Mouse (Mus musculus) lung, postnatal 10 days (tissue): ENCODE measurements around the gene Npc2.
A peak's percentile ranks its signal among the peaks of the same experiment; 100 is the strongest.

ENCODE experiments used
- DNase-seq: peaks from one replicate; pipeline ENCODE4 v3.0.0; 2021

Gene Npc2

DNA sequence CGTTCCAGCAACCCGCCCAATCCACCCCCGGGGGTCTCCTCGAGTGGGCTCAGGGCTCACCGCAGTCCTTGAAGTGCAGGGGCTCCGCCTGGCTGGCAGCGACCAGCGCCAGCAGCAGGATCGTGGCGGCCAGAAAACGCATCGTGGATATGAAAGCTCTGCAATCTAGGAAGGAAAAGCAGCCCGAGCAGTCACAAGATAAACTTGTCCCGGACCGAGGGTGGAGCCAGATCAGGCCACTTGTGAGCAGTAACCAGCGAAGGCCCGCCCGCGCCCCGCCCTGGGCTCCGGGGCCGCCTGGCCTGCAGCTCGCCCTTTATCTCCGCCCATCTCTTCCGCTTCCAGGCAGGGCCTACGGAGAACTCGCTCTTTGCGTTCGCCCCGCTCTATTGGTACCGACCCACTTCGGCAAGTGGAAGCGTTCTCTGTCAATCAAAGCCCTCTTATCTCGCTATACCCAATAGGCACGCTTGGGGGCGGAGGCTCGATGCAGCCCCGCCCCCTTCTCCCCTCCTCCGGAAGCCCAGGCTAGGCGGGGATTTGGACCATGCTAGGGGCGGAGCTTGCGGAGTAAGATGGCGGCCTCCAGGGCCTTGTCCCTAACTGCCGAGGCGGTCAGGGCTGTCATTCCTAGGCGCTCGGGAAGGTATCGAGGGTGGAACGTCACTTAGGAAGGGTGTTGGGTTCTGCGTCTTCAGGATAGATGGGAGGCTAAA is at the start of gene Npc2, which contains the start of gene Isca2:
Gene Npc2, minus strand, starts transcription at position 427 of the 716 bp plus-strand sequence.
Gene Isca2, plus strand, starts transcription at position 526 of the 716 bp plus-strand sequence.
- peak; percentile 99 for DNase-seq

DNA sequence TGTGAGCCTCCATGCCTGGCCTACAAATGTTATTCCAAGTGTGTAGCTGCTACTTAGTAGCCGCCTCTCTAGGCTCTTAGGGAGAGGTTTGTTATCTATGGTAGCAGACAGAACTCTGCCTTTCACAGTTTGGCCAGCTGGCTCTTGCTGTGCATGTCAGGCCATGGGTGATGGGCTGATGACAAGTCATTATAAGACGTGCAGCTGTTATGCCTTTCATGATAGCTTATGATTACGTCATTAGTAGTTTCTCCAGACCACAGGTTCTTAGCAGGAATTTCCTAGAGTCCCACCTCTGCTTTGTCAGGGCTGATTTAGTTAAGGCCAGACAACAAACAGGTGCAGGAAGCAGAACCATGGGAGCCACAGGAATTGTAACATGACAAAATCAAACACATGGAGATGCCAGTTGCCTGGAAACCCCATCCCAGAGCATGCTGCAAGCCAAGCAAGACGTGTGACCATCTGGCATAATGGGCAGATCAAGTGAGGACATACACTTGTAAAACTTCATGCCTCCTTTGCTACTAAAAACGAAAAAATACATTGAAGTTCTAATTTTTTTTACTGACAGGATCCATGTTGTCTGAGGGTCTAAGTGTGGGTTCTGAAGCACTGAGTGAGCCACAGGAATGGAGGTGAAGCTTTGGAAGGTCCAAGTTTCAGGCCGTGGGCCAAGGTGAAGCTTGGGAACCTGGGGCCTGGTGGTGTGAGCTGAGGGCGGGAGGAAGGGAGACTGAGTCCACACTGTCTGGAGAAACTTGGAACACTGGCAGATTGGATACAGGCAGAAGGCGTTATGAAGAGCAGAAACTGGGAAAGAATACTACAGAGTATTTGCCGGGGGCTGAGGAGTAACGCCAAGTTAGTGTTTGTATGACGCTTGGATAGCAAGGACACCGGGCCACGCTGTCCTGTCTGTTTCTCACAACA is 46.5 kb upstream of the Npc2 start:
- peak; percentile 65 for DNase-seq

DNA sequence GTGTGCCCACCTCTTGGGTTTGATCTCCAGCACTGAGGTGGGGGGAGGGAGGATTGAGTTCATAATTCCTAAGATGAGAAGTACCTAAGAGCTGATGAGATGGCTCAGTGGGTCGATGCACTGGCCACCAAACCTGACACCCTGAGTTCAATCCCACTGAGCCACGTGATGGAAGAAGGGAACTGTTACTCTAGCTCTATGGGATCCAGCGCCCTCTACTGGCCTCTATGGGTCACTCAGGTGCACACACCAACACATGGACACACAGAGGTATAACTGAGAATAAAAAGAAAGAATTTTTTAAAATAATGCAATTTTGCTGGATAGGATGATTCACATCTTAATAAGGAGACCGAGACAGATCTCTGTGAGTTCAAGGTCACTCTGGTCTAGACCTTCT is 45.5 kb upstream of the Npc2 start:
- DNase-seq = no peak

DNA sequence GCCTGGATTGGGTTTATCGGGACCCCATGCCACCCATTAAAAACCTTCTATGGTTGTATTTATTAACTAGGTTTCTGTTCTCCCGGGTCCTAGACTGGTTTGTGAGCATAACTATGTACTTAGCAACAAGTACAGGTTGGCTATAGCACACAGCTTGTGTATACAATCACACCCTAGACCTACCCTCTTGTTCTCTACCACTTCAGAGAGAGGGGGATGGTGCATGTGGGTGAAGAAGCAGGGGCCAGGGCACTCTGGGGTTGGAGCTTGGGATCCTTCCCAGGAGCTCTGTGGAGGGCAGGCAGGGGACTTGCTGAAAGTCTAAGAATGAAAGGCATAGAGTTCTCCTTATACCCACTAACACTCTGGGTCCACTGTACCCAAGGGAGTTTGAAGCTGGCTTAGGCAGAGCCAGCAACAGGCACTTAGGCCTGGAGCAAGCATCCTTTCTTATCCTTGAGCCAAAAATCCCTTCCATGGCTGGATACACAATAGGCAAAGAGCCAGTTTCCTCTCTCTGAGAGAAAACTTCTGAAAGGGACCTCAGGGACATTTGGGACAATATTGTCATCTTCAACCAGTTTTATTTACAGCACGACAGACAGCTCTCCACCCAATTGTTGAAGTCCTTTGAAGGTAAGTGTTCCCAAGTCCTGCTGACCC is 41.8 kb upstream of the Npc2 start:
- DNase-seq = peak; percentile 32

DNA sequence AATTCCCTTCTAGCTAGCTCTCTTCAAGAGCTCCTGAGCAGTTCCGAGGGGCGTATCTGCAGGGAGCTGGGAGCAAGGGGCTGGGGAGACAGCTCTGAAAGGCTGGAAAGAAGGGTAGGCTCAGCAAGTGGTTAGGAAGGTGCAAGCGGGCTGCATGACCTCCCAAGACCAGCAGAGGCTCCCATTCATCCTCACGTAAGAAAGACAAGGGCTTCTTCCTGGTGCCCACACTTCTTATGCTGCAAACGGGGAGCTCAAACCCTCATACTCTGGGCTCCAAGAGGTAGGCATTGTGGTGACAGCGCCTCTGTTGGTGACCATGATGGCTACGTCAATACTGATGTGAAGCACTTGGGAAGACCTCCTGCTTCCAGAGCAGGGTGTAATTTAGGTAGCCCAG is 40.8 kb upstream of the Npc2 start:
- DNase-seq = peak; percentile 33

DNA sequence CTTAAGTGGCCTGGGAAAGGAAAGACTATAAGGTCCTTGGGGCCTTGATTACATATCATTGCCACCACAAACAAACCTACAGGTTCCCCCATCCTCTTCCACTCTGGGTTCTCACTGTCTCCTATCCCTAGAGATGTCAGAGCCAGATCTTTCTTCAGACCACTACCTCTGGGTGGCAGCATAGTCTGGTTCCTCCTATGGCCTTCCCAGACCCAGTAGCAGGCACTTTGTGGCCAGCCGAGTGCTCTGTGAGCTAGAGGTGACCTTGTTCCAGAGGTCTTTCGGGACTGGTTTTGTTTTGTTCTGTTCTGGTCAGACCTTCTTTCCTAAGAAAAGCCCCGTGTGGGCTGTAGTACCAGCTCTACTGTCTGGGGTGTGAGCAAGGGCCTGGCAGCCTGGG is 39.1 kb upstream of the Npc2 start:
- DNase-seq = peak; percentile 55

DNA sequence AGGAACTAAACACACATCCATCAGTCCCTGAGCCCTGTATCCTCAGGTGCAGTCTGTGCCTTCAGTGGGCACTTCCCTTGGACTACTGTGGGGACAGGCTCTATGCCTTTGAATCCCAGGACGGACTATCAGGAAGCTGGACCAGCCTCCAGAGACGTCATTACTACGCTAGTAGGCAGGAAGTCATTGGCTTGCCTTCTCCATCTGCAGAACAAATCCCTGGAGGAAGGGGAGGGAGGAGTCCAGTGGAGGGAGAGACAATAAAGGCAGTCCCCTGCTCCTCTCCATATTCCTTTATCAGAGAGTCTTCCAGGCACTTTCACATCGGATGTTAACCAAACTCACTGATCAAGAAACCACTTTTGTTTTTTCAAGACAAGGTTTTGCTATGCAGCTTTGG is 38.6 kb upstream of the Npc2 start:
- DNase-seq = peak; percentile 40

DNA sequence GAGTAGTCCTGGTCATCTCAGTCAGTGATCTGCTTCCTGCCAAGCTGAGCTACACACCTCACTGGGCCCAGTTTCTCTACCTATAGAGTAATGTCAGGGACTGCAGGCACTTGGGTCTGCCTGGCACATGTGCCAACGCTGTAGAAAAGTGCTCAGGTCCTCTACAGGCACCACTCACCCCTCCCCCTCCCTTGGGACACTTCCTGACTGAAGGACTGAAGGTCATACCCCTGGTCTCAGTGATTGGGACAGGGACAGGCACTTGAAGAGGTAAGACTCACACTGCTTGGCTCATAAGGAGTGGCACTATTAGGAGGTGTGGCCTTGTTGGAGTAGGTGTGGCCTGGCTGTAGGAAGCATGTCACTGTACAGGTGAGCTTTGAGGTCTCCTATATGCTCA is 37.9 kb upstream of the Npc2 start:
- peak; percentile 20 for DNase-seq

DNA sequence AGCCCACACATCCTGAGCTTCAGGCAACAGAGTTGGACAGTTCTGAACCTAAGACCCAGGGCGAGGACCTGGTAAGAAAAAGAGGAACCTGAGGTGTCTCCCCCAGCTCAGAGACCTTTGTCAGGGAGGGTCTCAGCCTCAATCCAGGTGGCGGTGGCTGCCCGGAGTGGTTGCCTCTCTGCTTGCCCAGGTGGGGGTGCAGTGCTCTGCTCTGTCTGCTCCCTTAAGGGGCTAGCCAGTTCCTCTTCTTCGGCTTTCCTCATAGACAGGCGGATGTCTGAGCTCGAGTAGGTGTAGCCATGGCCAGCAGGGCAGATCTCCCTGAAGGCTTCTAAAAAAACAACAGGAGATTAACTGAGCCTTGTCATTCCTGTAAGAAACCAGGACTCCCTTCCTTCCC is 36.1 kb upstream of the Npc2 start:
- DNase-seq = no peak

DNA sequence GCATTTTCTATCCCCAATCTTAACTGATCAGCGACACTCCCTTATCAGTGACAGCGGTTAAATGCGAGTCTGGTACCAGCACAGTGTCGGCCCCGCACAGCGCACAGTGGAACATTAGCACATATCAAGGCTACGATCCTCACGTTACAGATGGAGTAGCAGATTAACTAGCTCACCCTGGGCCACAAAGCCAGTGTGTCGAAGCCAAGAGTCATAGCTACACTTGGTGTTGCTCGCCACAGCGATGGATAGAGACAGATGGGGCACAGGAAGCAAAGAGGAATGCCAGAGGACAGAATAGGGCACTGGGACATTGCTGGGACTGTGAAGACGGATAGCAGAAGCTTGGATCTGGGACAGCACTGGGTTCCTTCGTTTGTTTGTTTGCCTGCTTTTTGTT is 34.4 kb upstream of the Npc2 start:
- no peak for DNase-seq

DNA sequence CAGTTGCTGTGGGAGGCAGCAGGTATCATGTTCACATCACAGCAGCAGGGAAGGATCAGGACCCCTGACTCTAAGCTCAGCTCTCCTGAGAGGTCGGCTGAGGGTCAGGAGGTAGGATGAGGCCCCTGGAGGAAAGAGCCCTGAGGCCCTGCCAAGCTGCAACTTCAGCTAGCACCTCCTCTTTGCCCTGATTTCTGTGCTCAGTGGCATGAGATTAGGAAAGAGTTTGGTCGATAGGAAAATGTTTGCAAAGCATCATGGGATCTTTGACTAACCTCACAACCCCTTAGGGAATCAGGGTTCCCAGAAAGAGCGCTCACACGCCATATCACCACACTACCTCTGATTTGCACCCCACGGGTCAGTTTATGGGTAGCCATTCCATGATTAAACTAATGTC is 33.8 kb upstream of the Npc2 start:
- no peak for DNase-seq

DNA sequence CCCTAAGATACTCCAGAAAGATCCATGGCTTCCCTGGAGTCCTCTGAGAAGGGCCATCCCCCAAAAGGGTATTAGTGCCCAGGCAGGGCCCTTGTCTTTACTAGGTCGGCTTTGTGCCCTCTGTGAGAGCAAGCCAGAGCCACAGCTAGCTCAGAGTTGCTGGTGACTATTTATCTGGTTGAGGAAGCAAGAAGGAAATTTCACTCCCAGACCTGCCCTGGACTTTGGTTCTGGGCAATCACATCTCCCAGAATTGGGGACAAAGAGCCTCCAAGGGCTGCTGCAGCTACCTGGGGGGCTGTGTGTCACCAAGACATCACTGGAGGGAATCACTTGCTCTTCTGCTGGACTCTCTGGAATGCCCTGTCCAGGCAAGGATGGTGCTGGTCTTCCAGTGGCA is 33.1 kb upstream of the Npc2 start:
- no peak for DNase-seq

DNA sequence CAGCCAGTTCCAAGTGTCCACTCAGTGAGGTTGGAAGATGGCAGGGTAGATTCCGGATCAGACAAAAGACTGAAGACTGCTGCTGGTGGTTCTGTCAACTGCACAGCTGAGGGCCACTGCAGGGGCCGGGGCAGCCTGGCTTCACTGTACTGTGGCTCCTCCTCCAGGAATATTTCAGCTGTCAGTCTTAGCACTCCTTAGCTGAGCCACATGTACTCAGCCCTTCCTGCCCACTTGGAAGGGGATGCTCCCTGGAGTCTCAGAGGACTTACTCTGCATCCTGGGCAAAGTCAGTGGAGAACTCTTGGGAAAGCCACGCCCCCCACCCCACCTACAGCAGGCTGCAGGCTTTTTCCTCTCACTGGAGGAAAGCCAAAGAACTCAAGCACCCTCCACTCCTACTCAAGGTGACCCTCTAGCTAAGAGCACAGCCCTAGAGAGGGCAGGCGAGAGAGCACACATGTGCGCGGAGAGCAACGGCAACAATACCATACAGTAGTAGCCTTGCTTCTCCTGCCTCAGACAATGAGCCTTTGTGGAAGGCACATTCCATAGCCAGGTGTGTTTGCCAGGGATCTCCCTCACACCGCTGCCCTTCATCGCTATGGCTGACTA is 32.4 kb upstream of the Npc2 start:
- peak; percentile 87 for DNase-seq

DNA sequence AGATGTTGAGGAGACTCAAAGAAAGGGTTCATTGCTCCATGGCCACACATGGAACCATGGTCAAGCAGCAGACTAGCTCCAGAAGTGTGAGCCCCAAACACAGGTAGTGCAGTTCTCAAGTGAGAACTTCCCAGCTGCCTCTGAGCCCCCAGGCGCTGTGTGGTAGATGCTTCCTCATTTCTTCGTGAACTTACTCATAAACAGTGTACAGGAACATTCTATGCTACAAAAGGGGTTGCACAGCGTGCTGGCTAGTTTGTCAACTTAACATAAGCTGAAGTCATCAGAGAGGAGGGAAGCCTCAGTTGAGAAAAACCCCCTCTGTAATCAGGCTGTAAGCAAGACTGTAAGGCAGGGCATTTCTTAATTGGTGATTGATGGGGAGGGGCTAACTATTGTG is 29.7 kb upstream of the Npc2 start:
- no peak for DNase-seq

DNA sequence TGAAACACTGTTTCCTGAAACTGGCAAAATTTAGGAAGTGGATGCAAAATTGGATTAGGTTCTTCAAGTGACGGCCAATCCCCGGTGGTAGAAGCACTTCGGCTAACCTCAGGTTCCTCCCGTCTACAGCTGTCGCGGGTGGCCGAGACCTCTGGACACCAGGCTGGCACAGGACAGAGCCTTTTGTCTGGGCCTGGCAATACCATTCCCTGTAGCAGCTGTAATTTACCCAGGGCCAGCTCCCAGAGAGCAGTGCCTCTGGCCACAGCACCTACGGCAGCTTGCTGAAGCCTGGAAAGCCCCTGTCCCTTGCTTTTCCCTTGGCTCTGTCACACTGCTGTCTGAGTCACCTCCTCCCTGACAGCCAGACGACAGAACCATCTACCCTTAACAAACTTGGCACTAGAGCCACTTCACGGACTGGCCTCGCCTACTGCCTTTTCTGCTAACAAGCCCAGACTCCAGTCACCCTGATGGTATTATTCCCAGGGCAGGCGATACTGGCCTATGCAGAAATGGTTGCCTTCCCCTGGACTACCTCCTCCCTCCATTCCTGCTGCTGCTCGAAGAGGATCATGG is 28.7 kb upstream of the Npc2 start:
- no peak for DNase-seq

DNA sequence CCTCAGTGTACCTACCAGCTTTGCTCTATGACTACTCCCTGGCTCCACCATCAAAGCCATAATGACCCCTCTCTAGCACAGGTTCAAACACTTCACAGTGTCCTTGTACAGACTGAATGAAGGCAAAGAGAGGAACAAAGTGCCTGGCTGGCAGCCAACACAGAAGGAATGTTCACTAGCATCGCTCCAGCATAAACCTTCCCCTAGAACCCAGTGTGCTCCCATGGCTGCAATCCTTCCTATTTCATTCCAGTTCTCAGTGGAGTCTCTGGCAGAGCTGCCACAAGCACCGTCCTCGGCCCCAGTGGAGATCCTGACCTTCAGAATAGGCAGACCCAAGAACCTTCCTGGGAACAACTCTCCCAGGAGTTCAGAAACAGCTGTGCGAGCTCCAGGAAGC is 27.5 kb upstream of the Npc2 start:
- peak; percentile 55 for DNase-seq

DNA sequence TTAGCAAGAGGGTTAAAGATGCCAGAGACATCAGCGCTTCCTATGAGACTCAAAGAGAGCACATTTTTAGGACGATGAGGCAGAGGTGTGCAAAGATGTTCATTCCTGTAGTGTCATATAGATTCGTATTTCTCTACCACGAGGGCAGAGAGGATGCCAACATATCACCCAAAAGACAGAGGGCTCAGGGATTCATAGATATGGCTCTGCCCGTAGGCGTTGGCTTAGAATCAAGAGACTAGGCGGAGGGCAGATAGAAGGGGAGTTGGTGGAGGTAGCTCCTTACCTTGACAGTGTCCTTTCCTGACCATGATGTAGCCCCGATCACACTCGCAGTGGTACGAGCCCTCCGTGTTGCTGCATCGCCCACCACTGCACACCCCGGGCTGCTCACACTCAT is 26.1 kb upstream of the Npc2 start:
- no peak for DNase-seq

DNA sequence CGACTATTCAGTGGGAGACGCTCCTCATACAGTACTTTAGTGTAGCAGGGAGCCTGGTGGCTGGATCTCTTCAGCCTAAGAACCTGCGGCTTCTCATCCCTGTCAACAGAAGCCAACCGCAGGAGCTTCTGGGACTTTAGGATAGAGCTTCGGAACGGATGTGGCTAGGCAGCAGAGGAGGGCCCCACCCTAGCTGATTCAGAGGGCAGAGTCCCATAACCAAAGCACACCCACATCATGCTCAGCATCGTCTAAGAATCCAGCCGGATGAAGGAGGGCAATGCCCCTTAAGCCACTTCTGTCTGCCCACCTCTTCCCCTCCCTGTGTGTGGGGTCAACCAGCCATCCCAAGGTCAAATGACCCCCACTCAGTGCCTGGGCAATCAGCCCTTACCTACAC is 21.7 kb upstream of the Npc2 start:
- DNase-seq = no peak

DNA sequence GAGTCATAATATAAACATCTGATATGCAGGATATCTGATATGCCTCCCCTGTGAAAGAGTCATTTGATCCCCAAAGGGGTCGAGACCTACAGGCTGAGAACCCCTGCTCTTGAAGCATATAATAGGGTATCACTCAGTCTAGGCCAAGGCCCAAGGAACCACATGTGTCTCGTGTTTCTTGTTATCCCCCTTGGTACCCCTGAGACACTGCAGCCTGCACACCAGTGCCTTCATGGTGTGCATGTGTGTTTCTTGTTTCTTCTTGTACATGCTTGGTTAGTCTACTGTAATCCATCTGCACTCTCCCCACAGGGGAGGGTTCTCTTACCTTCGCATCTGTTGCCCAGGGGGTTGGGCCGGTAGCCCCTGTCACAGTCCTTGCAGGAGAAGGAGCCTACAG is 19.7 kb upstream of the Npc2 start:
- no peak for DNase-seq

DNA sequence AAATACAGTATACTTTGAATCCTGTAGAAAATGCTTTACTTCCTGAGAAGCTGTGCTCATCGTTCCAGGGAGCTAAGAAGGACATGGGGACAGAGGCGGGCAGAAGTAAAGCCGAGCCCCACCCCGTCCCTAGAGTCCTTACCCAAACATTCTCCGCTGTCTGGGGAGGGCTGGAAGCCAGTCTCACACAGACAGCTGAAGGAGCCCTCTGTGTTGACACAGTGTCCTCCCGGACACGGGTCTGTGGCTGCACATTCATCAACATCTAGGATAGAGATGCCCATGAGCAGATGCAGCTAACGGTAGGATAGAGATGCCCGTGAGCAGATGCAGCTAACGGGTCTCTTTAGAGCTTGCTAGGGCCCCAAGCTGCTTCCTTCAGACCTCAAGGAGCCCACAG is 17.9 kb upstream of the Npc2 start:
- DNase-seq = no peak

DNA sequence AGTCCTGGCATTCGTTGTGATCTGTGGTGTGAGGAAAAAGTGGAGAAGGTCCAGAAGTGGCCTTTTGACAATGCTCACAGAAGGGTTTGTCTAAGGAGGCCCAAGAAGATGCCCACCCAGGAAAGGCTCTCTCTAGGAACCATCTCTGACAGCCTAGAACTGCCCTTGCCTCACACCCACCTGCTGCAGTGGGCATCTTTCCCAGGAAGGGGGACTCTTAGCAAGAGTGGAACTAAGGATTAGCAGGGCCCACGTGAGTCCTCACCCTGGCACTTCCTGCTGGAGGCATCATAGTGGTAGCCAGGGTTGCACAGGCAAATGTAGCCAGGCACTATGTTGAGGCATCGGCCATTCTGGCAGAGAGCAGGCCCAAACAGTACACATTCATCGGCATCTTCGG is 13.1 kb upstream of the Npc2 start:
- DNase-seq = no peak

DNA sequence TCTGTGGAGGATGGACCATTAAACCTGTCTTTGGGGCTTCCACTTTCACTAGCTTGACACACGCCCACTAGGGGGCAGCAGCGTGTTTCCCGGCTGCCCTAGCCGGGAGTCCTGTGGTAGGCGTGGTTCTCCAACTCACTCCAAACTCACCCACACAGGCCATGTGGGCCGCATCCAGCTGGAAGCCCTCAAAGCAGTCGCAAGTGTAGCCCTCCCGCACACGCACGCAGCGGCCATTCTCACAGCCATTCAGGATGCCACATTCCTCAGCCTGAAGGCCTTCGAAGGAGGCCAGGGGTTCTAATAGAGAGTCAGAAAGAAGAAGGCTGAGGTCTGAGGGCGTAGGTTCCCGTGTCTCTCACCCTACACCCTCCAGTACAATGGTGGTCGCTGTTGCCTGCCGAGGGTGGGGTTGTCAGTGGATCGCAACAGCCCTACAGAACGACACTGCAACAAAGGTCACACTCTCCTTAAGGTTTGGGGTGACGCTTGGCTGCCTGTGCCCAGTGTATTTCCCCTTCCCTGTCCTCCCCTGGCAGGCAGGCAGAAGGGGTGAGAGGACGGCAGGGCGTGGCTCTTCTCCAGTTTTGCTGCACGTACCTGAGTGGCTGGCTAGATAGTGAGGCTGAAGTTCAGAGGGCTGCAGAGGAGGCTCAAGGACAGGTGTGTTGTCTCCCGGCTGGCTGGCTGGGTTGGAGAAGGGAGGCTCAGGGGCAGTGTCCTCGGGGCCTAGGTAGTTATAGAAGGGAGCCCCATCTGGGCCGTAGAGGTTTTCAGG is 11.8 kb upstream of the Npc2 start:
- DNase-seq = peak; percentile 94
